Mouse (Mus musculus): ENCODE data around the gene Tm9sf1. TPM values are rescaled to one million over a fixed set of nuclear protein-coding genes. Genes with fewer than 3 reads are reported as not detected.

Tm9sf1 gene
- total RNA-seq, 1 experiment from 2014 or later, result 55.1 TPM

- ATAC-seq (replicated peaks in 1 of 2; ENCODE audit: insufficient read depth in 1 of 2, low FRiP score in 2 of 2, low TSS enrichment in 1 of 2, low read depth in 1 of 2, poor library complexity in 2 of 2, severe bottlenecking in 2 of 2), result no peak
These were observed 2.3 kb downstream of the Tm9sf1 start for GRCm38 (mm10) chr14:55641291-55641690.

DNA sequence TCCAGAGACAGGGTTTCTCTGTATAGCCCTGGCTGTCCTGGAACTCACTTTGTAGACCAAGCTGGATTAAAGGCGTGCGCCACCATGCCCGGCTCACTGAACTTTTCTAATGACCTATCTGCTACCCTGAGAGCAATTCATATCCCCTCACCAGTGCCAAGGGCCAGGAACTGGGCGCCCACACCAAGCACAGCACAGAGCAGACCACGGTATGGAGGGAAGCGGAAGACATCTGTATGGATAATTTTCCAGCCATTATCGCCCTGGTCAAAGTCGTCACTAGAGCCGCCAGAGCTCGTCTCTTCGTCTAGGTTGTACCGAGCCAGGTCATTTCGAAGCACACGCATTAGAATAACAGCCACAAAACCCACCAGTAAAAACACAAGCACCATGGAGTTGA, 2.8 kb downstream of the Tm9sf1 start:
- no peak for ATAC-seq (replicated peaks in 1 of 2; ENCODE audit: insufficient read depth in 1 of 2, low FRiP score in 2 of 2, low TSS enrichment in 1 of 2, low read depth in 1 of 2, poor library complexity in 2 of 2, severe bottlenecking in 2 of 2)

DNA sequence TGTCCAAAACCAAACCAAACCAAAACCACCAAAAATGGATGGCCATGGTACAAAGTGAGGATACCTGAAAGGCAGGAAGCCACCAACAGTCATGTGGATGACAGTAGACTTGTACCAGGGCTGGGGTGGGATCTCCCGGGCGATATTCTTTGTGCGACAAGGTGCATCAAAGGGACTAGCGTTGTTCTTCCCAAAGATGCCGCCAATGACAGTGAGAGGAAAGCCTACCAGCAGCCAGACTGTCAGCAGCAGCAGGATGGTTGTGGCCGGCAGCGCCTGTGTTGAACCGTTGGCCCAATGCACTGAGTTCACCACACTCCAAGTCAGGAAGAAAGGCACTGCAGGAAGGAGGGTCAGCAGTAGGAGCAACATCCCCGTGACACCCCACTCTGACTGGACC, 5.8 kb downstream of the Tm9sf1 start, which contains the start of gene Gm49378:
Gene Gm49378 (minus strand): TSS at position 101 of the 400 bp plus-strand sequence.
- no peak for ATAC-seq (replicated peaks in 1 of 2; ENCODE audit: insufficient read depth in 1 of 2, low FRiP score in 2 of 2, low TSS enrichment in 1 of 2, low read depth in 1 of 2, poor library complexity in 2 of 2, severe bottlenecking in 2 of 2)

DNA sequence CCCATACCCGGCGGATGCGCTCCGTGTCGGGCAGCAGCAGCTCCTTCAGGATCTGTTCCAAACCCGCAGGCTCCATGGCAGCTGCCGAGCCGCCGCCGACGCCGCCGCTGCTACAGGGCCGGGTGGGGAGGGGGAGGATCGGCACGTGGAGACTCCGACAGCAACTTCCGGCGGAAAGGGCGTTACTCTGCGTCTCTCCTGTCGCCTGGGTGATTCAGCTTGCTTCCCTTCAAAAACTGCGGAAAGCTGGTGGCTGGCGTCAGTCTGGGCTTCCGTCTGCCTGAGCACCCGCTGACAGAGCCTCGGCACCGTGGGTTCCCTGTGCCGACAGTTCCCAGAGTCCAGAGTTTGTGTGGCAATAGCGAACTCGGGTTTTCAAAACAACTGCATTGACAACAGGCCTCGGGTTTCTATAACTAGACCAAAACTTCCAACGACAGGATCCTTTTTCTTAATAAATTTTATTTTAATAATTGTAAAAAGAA, 8.0 kb downstream of the Tm9sf1 start, which contains the start of gene Ipo4:
Gene Ipo4 (minus strand): TSS at position 435 of the 485 bp plus-strand sequence.
- peak; percentile 89 to 96 for ATAC-seq (replicated peaks in 1 of 2; ENCODE audit: insufficient read depth in 1 of 2, low FRiP score in 2 of 2, low TSS enrichment in 1 of 2, low read depth in 1 of 2, poor library complexity in 2 of 2, severe bottlenecking in 2 of 2)

- peak in 1 of 2 experiments; percentile 11; a peak in 2 of 4 replicates for ATAC-seq (replicated peaks in 1 of 2; ENCODE audit: insufficient read depth in 1 of 2, low FRiP score in 2 of 2, low TSS enrichment in 1 of 2, low read depth in 1 of 2, poor library complexity in 2 of 2, severe bottlenecking in 2 of 2)
These were observed 8.6 kb downstream of the Tm9sf1 start for GRCm38 (mm10) chr14:55634874-55635522.

- peak; percentile 65 to 74; a peak in 2 of 4 replicates for ATAC-seq (replicated peaks in 1 of 2; ENCODE audit: insufficient read depth in 1 of 2, low FRiP score in 2 of 2, low TSS enrichment in 1 of 2, low read depth in 1 of 2, poor library complexity in 2 of 2, severe bottlenecking in 2 of 2)
These were observed 14.3 kb downstream of the Tm9sf1 start for GRCm38 (mm10) chr14:55629312-55629711.

DNA sequence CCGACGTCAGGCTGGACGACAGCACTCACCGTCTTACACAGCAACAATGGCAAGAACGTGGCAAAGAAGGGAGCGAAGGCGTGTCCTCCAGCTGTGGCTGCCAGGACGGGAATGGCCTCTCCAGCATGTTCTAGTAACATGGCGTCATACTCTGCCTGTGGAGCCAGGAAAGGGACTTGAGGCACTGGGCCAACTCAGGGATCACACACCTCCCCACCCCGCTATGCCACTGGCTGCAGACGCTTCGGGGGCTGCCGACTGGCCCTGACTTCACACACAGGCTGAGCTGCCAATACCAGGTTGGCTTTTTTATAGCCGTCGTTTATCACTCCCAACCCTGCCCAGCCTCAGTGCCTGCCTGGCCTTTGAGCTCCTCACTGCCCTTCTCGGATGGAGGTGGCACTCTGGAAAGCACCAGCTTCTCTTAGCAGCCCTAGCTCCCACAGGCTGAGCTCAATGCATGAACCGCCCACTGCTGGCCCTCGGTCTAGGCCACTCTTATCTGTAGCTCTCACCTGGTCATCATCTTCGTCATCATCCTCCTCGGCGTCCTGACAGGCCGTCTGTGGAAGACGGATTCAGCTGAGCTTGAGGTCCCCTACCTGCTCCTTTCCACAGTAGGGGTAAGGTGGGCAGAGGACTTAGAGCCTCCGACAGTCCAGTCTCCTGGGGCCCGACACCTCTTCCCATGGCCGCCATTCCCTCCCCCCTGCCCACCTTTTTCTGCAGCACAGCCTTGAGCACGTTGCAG, 15.4 kb downstream of the Tm9sf1 start:
- ATAC-seq (replicated peaks in 1 of 2; ENCODE audit: insufficient read depth in 1 of 2, low FRiP score in 2 of 2, low TSS enrichment in 1 of 2, low read depth in 1 of 2, poor library complexity in 2 of 2, severe bottlenecking in 2 of 2), result no peak

- ATAC-seq (replicated peaks in 1 of 2; ENCODE audit: insufficient read depth in 1 of 2, low FRiP score in 2 of 2, low TSS enrichment in 1 of 2, low read depth in 1 of 2, poor library complexity in 2 of 2, severe bottlenecking in 2 of 2), result peak; percentile 49 to 63
These were observed 25.0 kb downstream of the Tm9sf1 start for GRCm38 (mm10) chr14:55618486-55619195.

DNA sequence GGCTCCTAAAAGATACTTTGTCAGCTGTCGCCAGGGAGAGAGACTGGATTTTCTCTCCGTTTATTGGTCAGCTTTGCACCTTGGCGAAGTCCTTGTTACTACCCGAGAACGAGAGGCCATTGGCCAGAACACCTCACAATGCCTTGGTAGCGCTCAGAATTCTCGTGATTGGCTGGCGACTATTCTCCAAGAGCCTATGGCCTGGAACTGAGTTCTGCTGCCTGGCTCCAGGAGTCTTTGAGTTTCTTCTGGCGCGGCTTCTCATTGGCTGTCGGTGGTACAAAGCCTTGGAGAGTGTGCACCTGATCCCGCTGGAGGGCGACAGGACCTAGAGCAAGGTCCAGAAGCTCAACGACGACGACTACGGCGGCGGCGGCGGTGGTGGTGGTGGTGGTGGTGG, 25.8 kb downstream of the Tm9sf1 start, which contains the start of gene Rec8:
Gene Rec8 (plus strand): TSS at position 216 of the 400 bp plus-strand sequence.
- peak; percentile 85 to 88 for ATAC-seq (replicated peaks in 1 of 2; ENCODE audit: insufficient read depth in 1 of 2, low FRiP score in 2 of 2, low TSS enrichment in 1 of 2, low read depth in 1 of 2, poor library complexity in 2 of 2, severe bottlenecking in 2 of 2)

GRCm38 (mm10) chr14:55616844-55617243, 26.8 kb downstream of the Tm9sf1 start:
- no peak for ATAC-seq (replicated peaks in 1 of 2; ENCODE audit: insufficient read depth in 1 of 2, low FRiP score in 2 of 2, low TSS enrichment in 1 of 2, low read depth in 1 of 2, poor library complexity in 2 of 2, severe bottlenecking in 2 of 2)

GRCm38 (mm10) chr14:55615876-55616275, 27.7 kb downstream of the Tm9sf1 start:
- no peak for ATAC-seq (replicated peaks in 1 of 2; ENCODE audit: insufficient read depth in 1 of 2, low FRiP score in 2 of 2, low TSS enrichment in 1 of 2, low read depth in 1 of 2, poor library complexity in 2 of 2, severe bottlenecking in 2 of 2)

- no peak for ATAC-seq (replicated peaks in 1 of 2; ENCODE audit: insufficient read depth in 1 of 2, low FRiP score in 2 of 2, low TSS enrichment in 1 of 2, low read depth in 1 of 2, poor library complexity in 2 of 2, severe bottlenecking in 2 of 2)
These were observed 28.9 kb downstream of the Tm9sf1 start for GRCm38 (mm10) chr14:55614565-55615178.

DNA sequence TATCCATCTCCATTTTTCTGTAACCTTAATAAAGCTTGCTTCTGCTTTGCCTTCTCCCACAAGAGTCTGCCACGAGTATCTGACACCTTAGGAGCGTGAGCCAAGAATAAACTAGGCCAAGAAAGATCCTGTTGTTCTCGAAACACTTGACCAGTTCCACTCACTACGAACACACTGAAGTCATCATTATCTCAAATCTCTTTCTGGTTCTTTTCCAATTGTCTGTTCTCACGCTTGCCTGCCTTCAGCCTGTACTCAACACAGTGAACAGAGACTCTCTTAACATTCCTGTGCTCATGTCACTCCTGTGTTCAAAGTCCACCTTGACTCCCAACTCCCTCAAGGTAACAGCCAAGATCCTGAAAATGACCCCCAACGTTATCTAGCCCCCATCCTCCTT, 30.3 kb downstream of the Tm9sf1 start:
- no peak for ATAC-seq (replicated peaks in 1 of 2; ENCODE audit: insufficient read depth in 1 of 2, low FRiP score in 2 of 2, low TSS enrichment in 1 of 2, low read depth in 1 of 2, poor library complexity in 2 of 2, severe bottlenecking in 2 of 2)

DNA sequence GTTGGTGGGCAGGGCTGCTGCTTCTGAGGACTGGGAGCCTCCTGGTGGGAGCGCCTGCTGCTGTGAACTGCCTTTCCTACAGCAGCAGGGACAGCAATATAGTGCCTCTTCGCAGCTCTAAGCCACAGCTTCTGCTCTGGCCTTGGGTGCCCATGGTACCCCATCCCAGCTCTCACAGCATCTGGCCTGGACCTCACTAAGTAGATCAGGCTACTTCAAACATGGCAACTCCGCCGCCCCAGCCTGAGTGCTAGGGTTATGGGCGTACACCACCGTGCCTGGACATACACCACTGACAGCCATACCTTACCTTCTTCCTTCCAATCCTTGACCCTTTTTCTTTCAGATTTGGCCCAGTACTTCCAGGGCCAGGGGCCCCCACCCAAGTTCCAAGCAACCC, 35.3 kb downstream of the Tm9sf1 start:
- no peak for ATAC-seq (replicated peaks in 1 of 2; ENCODE audit: insufficient read depth in 1 of 2, low FRiP score in 2 of 2, low TSS enrichment in 1 of 2, low read depth in 1 of 2, poor library complexity in 2 of 2, severe bottlenecking in 2 of 2)

DNA sequence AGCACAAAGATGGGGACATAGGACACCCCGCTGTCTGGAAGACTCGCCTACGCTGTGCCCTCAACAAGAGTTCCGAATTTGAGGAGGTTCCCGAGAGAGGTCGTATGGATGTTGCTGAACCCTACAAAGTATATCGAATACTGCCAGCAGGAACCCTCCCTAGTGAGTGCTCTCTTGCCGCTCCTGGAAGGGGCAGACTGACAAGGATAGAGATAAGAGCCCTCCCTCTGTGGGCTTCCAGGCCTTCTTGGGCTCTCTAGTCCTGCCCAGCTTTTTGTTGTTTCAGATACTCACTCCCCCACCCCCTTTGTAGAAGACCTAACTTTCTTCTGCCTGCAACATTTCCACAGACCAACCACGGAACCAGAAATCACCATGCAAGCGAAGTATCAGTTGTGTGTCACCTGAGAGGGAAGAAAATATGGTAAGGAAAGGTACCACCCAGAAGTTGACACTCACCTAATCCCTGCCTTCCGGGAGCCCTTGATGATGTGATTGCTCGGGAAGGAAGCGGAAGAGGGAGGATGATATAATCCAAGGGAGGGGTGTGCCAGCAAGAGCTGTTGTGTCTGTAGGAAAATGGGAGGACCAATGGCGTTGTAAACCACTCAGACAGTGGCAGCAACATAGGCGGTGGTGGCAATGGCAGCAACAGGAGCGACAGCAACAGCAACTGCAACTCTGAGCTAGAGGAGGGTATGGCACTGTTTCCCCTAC, 37.7 kb downstream of the Tm9sf1 start:
- ATAC-seq (replicated peaks in 1 of 2; ENCODE audit: insufficient read depth in 1 of 2, low FRiP score in 2 of 2, low TSS enrichment in 1 of 2, low read depth in 1 of 2, poor library complexity in 2 of 2, severe bottlenecking in 2 of 2), result no peak

GRCm38 (mm10) chr14:55604823-55605222, 38.8 kb downstream of the Tm9sf1 start:
- no peak for ATAC-seq (replicated peaks in 1 of 2; ENCODE audit: insufficient read depth in 1 of 2, low FRiP score in 2 of 2, low TSS enrichment in 1 of 2, low read depth in 1 of 2, poor library complexity in 2 of 2, severe bottlenecking in 2 of 2)
